In the genomic region with DNA sequence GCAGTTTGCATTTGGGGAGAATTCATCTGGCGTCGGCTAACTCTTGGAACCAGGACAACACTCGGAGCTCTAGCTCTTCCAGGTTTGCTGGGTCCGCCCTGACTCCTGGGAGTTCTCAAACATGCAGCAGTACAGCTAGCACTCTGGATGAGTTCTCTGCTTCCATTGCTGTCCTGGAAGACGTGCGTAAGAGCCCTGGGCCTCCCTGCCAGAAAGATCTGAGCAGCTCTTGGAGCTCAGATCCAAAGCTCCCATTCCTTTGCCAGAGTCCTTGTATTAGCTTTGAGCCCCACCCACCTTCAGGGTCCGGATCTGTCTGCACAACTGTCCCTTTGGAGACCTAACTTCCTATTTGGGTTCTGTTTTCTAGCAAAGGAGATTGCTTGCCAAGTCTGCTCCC, we compare ENCODE assay signal across 15 mouse cellular contexts. TPM values are rescaled to one million over a fixed set of nuclear protein-coding genes. Genes with fewer than 3 reads are reported as not detected.
DNase-seq lines count a peak whose midpoint lies in the region; ATAC-seq lines count a peak whose summit lies in the region.
"Had no signal": no experiment of that assay in that cellular context is flagged by ENCODE, and none has a peak within 500 bp of the region (broad histone marks: within the 10 kb centered on the region; RNA-seq: fewer than 3 reads in every experiment).

No protein-coding gene starts in this region.

- no peak for ATAC-seq in CD4-positive, CD25-positive, alpha-beta regulatory T cell, adult 4 months
- ATAC-seq: Patski had no signal

- intact Hi-C loops in heart, postnatal 36 days (cut with DNase I) = no loop called here

- peak; percentile 15 for DNase-seq in lung, postnatal 10 days
- no peak for DNase-seq in lung, adult 18-20 months
- peak; percentile 84 for DNase-seq in gastrocnemius, postnatal 25 days
- DNase-seq in heart, postnatal 36 days = peak; percentile 50 to 58
- peak; percentile 51 for DNase-seq in testis, postnatal 14 days (ENCODE audit: low spot score)
- DNase-seq in cerebellum, postnatal 25 days = no peak
- DNase-seq: cerebellum, postnatal 14 days; lung, embryonic 14.5 days; thymus, postnatal 25 days had no signal

RNA-seq across cellular contexts. Expression of a gene that starts 29.8 kb away (rescaled TPM):
- not detected for total RNA-seq in gastrocnemius, postnatal 25 days (2021)
- under 1 TPM in 1 of 2 experiments, not detected in 1; 0.53 TPM for total RNA-seq in heart, postnatal 36 days (2021)
- not detected for polyA plus RNA-seq in CD4-positive, CD25-positive, alpha-beta regulatory T cell, adult 4 months (2017; shearing (Covaris generic))
- total RNA-seq: adrenal gland, adult 18-20 months; layer of hippocampus, postnatal 25 days; monocyte, adult 5-6 weeks; neutrophil, adult 5-6 weeks had no signal
- polyA plus RNA-seq: Patski had no signal

Comparison
In these comparisons a context has a peak if more than half of its experiments do, and no peak if none do; other contexts are left out.
1. DNase-seq: peak in lung, postnatal 10 days (single experiment), gastrocnemius, postnatal 25 days (single experiment), heart, postnatal 36 days (2 of 2) and testis, postnatal 14 days (single experiment); none in lung, adult 18-20 months (0 of 2) and cerebellum, postnatal 25 days (0 of 2).